Mouse (Mus musculus): ENCODE measurements at regions not wholly inside any gene's neighbourhood (a gene's known extent, or its start where the extent isn't known, plus 50 kb on each side); places are given as distances from the start of the nearest gene placed in this dataset.

DNA sequence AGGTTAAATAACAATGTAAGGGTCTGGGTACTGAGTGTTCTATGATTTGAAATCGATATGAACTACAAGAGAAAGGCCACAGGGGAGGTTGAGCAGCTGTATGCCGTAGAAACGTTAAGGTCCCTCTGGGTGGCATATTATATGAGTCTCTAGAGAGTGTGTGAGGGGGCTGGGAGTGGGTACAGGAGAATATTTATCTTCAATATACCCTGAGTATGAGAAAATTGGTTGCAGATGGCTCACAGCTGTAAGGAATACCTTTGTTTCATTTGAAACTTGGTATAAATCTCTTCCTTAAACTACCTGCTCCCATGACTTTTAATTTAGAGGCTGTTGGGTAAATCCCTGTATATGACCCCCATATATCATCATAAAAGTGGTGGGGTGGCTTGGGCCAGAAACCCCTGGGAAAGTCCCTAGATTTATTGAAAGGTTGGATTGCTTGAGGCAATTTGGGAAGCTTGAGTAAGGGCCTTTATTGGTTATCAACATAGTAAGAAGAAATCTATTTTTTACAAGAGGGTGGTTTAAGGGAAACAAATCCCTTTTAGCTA, 128.7 kb upstream of the Prkg2 start:
- Histone ChIP-seq H3K4me3 (no peak overlapping the region), H3K27ac (no peak overlapping the region)
- no peak for DNase-seq (ENCODE audit: low spot score in 2 of 2)
- TF ChIP-seq CTCF (conservative IDR thresholded peaks at IDR 0.05): no peak

- no peak overlapping the region for H3K4me3 ChIP-seq
- no peak overlapping the region for H3K27ac ChIP-seq
- peak; percentile 34 to 74 for DNase-seq (ENCODE audit: low spot score in 2 of 2)
- peak; percentile 80 for TF ChIP-seq CTCF (conservative IDR thresholded peaks at IDR 0.05)
These were observed 120.8 kb upstream of the Prkg2 start for GRCm38 (mm10) chr5:99157973-99158372.

DNA sequence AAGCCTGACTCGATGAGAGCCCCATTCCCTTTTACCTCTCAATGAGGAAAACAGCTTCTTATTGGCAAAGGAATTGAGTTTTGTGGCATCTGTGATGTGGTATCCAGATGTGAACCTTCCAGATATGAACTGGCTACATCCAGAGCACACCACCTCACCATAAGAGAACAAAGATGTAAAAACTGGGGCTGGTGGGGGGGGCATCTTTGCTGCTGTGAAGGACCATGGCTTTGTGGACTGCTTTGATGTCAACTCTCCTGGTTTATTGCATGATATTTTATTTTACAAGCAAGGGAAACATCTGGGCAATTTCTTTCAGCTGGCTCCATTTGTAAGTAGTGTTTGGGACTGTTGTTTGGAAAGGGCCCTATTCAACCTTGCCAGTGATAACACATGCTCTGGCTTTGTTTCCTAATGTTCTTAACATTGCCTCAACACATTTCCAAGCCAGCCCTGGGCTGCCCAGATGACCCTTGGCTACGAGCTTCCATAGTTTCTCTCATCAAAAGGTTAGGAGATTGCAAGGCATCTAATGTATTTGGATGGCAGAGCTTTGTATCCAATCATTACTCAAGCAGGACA, 116.2 kb upstream of the Prkg2 start:
- H3K27ac ChIP-seq: no peak overlapping the region
- no peak for DNase-seq (ENCODE audit: low spot score in 2 of 2)
- TF ChIP-seq CTCF (conservative IDR thresholded peaks at IDR 0.05): no peak
- H3K4me3 ChIP-seq: no peak overlapping the region

- Histone ChIP-seq H3K4me3 (no peak overlapping the region), H3K27ac (no peak overlapping the region)
- no peak for DNase-seq (ENCODE audit: low spot score in 2 of 2)
- no peak for TF ChIP-seq CTCF (conservative IDR thresholded peaks at IDR 0.05)
These were observed 115.1 kb upstream of the Prkg2 start for GRCm38 (mm10) chr5:99152299-99152698.

DNA sequence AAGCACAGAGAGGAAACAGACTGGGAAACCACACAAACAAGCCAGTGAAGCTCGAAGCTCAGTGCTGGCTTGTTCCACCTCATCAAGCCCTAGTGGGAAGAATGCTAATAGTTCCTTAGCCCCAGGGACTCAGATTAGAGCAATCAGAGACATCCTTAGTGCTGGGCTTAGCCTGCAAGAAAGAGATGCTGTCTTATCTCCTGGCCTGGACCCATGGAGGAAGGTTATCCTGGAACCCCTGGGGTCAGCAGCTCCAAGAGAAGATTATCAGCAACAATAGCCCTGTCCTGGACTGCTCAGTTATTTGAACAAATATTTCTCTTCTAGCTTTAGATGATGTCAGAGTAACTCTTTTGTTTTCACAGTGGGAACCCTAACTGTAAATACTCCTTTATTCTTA, 112.8 kb upstream of the Prkg2 start:
- no peak for TF ChIP-seq CTCF (conservative IDR thresholded peaks at IDR 0.05)
- DNase-seq (ENCODE audit: low spot score in 2 of 2): no peak
- H3K27ac ChIP-seq: no peak overlapping the region
- no peak overlapping the region for H3K4me3 ChIP-seq

DNA sequence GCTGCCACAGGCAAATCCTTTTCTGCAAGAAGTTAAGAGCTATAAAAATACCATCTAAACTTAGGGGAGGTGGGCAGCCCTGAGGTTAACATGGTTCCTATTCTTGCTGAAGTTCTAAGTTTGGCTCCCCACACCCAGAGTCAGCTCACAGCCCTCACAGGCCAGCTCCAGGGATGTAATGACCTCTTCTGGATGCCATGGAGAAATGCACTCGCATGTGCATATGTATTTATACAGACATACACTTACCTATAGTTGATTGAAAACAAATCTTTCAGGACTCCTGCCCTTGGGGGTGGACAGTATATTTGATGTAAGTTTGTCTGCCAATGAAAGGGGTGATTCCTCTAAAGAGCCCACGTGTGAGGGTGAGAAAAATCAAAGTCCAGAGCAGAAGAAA, 95.5 kb upstream of the Prkg2 start:
- Histone ChIP-seq H3K4me3 (no peak overlapping the region), H3K27ac (no peak overlapping the region)
- TF ChIP-seq CTCF (conservative IDR thresholded peaks at IDR 0.05): no peak
- no peak for DNase-seq (ENCODE audit: low spot score in 2 of 2)

- TF ChIP-seq CTCF (conservative IDR thresholded peaks at IDR 0.05): no peak
- DNase-seq (ENCODE audit: low spot score in 2 of 2): no peak
- Histone ChIP-seq H3K27ac (no peak overlapping the region), H3K4me3 (no peak overlapping the region)
These were observed 91.5 kb upstream of the Prkg2 start for GRCm38 (mm10) chr5:99128628-99129027.

DNA sequence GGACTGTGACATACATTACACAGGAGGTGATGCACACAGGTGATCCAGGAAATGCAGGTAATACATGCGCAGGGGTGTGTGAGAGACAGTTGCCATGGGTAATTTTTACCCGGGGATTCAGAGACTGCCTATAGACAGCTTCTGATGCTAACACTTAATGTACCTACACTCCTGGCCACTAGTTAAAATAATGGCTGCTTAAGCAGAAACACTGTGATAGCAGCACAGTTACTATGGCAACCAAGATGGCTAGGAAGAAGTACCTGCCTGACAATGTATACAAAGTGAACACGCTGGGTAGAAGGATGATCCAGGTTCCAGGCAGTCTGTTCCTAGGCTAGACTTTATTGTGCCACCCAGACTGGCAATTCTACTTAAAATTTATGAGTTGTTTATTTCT, 88.3 kb upstream of the Prkg2 start:
- Histone ChIP-seq H3K27ac (no peak overlapping the region), H3K4me3 (no peak overlapping the region)
- TF ChIP-seq CTCF (conservative IDR thresholded peaks at IDR 0.05): no peak
- no peak for DNase-seq (ENCODE audit: low spot score in 2 of 2)

- Histone ChIP-seq H3K4me3 (no peak overlapping the region), H3K27ac (no peak overlapping the region)
- no peak for DNase-seq (ENCODE audit: low spot score in 2 of 2)
- no peak for TF ChIP-seq CTCF (conservative IDR thresholded peaks at IDR 0.05)
These were observed 74.6 kb upstream of the Prkg2 start for GRCm38 (mm10) chr5:99111755-99112154.

DNA sequence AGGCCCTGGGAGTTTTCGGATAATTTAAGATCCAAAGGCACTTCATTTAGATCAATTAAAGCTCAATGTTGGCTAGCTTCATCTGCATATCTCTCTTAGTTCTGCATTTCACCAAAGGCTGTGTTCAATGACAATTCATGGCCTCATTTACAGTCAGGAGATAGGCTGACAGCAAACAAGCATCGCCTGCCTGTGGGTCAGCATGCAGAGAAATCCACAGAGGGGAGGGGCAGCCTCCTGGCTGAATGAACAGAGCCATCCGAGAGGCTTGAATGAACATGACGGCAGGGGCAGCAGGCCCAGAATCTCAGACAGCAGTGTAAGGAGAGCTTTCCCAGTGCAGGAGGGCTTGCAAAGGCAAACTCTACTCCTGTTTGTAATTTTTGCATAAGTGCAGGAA, 74.1 kb upstream of the Prkg2 start:
- no peak overlapping the region for H3K27ac ChIP-seq
- no peak for DNase-seq (ENCODE audit: low spot score in 2 of 2)
- TF ChIP-seq CTCF (conservative IDR thresholded peaks at IDR 0.05): no peak
- no peak overlapping the region for H3K4me3 ChIP-seq

GRCm38 (mm10) chr5:99099727-99100116, 62.6 kb upstream of the Prkg2 start:
- DNase-seq (ENCODE audit: low spot score in 2 of 2): no peak
- Histone ChIP-seq H3K4me3 (no peak overlapping the region), H3K27ac (no peak overlapping the region)
- TF ChIP-seq CTCF (conservative IDR thresholded peaks at IDR 0.05): no peak

DNA sequence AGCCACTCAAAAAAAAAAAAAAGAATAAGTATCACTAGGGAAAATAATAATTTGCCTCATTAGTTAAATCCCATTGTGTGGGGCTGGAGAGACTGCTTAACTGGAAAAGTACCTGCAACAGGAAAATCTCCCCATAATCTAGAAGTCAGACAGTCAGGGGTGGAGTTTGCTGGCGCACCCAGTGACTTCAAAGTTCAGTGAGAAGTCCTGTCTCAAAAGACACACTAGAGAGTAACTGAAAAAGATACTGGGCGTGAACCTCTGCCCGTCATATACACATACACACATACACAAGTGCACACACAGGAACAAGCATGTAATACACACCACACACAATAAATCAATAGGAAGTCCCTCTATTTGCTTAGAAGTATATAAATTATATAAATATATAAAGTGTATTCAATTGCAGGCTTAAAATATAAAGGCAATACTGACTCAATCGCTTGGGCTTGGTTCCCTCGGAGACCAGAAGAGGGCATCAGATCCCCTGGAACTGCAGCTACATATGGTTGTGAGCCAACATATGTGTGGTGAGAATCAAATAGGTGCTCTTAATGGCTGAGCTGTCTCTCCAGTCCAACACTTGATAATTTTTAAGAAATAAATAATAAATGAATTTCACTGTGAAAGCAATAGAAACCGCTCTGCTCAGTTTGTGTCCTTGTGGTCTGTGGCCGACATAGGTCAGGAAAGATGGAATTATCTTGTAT, 62.0 kb upstream of the Prkg2 start:
- DNase-seq (ENCODE audit: low spot score in 2 of 2): no peak
- H3K4me3 ChIP-seq: no peak overlapping the region

More for the DNA sequence above, 62.0 kb upstream of the Prkg2 start:
- H3K27ac ChIP-seq: no peak overlapping the region
- TF ChIP-seq CTCF (conservative IDR thresholded peaks at IDR 0.05): no peak

Data from layer of hippocampus, adult 2 months (tissue).